Mouse (Mus musculus): ENCODE data around the gene Tmed3.

DNA sequence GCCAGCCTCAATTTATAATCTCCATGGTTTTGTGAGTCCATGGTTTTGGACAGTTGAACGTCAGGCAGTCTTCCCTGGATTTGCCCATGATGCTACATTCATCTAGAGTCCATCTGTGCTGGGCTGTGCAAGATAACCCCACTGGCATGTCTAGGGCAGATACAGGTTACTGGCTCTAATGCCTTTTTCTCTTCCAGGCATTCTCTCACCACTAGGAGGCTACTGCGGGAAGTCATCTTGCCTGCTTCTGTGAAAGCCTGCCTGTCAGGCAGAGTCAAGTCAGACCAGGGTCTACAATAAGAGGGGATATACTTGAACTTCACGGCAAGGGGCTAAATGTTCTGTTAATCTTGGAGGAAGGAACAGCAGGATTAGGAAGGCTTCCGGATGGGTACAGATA, 2.0 kb upstream of the Tmed3 start:
- TF ChIP-seq POLR2A (IDR thresholded peaks at IDR 0.05; ENCODE audit: insufficient read depth, low read depth, low read length) (no peak), CTCF (IDR thresholded peaks at IDR 0.05) (peak; percentile 68)

All from heart, adult 2 months (tissue).